ENCODE assay signal across 31 mouse cellular contexts in genomic region chr4:95270389-95270788, GRCm38 (mm10).
DNase-seq lines count a peak whose midpoint lies in the region; ATAC-seq and TF ChIP-seq lines count a peak whose summit lies in the region.
"Had no signal": no experiment of that assay in that cellular context is flagged by ENCODE, and none has a peak within 500 bp of the region (broad histone marks: within the 10 kb centered on the region; RNA-seq: fewer than 3 reads in every experiment).

No protein-coding gene starts in this region.

- no peak for TF ChIP-seq POLR2A in bone marrow macrophage, adult 2 months (IDR thresholded peaks at IDR 0.05; ENCODE audit: borderline replicate concordance, low read depth, low read length)

- no peak overlapping the region for H3K4me2 ChIP-seq in intestine, embryonic 14.5 days (ENCODE audit: low read length)
- no peak overlapping the region for H3K4me2 ChIP-seq in intestine, embryonic 15.5 days (replicated peaks)
- H3K4me2 ChIP-seq: forebrain, embryonic 13.5 days; heart, embryonic 11.5 days; hindbrain, embryonic 12.5 days; midbrain, embryonic 11.5 days; stomach, embryonic 15.5 days had no signal

- no peak overlapping the region for H3K4me3 ChIP-seq in intestine, embryonic 14.5 days (ENCODE audit: low read depth, low read length)
- H3K4me3 ChIP-seq in intestine, embryonic 15.5 days (replicated peaks): no peak overlapping the region
- H3K4me3 ChIP-seq in bone marrow macrophage, adult 2 months (ENCODE audit: insufficient read depth, low read length): no peak overlapping the region
- H3K4me3 ChIP-seq: forebrain, embryonic 13.5 days; hindbrain, embryonic 12.5 days; stomach, embryonic 15.5 days had no signal

- H3K4me1 ChIP-seq in intestine, embryonic 14.5 days (replicated peaks; ENCODE audit: control insufficient read depth, insufficient read depth, low read length): 0 out of 2 replicates have a peak, but pooled peaks cover 2% of the 10 kb centered on the region
- H3K4me1 ChIP-seq in intestine, embryonic 15.5 days (replicated peaks): no peaks in the 10 kb centered on the region
- peaks cover 11% of the 10 kb centered on the region for H3K4me1 ChIP-seq in bone marrow macrophage, adult 2 months (ENCODE audit: control insufficient read depth, insufficient read depth, low read length)
- H3K4me1 ChIP-seq: forebrain, embryonic 13.5 days; hindbrain, embryonic 12.5 days; stomach, embryonic 15.5 days had no signal

- no peak for ATAC-seq in intestine, embryonic 14.5 days (replicated peaks; ENCODE audit: low FRiP score, low TSS enrichment, low read depth)
- no peak for ATAC-seq in intestine, embryonic 15.5 days
- ATAC-seq in inflammation-experienced regulatory T-cells, adult 6 months: peak; percentile 68
- ATAC-seq: forebrain, embryonic 13.5 days; hindbrain, postnatal 0 days; Patski had no signal

- no peaks in the 10 kb centered on the region for H3K9me3 ChIP-seq in intestine, embryonic 14.5 days (ENCODE audit: control insufficient read depth, low read length)
- H3K9me3 ChIP-seq in intestine, embryonic 15.5 days: no peaks in the 10 kb centered on the region
- H3K9me3 ChIP-seq: forebrain, embryonic 13.5 days; hindbrain, embryonic 12.5 days; stomach, embryonic 15.5 days had no signal

- no peaks in the 10 kb centered on the region for H3K36me3 ChIP-seq in intestine, embryonic 14.5 days (ENCODE audit: control insufficient read depth, insufficient read depth, low read length)
- no peaks in the 10 kb centered on the region for H3K36me3 ChIP-seq in intestine, embryonic 15.5 days
- H3K36me3 ChIP-seq: hindbrain, embryonic 12.5 days; stomach, embryonic 15.5 days had no signal

- WGBS in intestine, embryonic 14.5 days: 65% methylated on average over 1 of the region's 1 CpGs
- 45% methylated on average over 1 of the region's 1 CpGs for WGBS in intestine, embryonic 15.5 days

- no peak overlapping the region for H3K27ac ChIP-seq in intestine, embryonic 14.5 days (ENCODE audit: low read depth)
- no peak overlapping the region for H3K27ac ChIP-seq in intestine, embryonic 15.5 days
- H3K27ac ChIP-seq in bone marrow macrophage, adult 2 months (ENCODE audit: insufficient read depth, low read depth, low read length): peak overlapping the region; percentile 1; the same call in 1 of the 2 replicates
- H3K27ac ChIP-seq: forebrain, embryonic 13.5 days; hindbrain, embryonic 12.5 days; hindbrain, postnatal 0 days; kidney, postnatal 0 days; liver, embryonic 14.5 days; macrophage; stomach, embryonic 15.5 days had no signal

- no peaks in the 10 kb centered on the region for H3K27me3 ChIP-seq in intestine, embryonic 14.5 days (replicated peaks; ENCODE audit: control insufficient read depth, insufficient read depth, low read length)
- no peaks in the 10 kb centered on the region for H3K27me3 ChIP-seq in intestine, embryonic 15.5 days (replicated peaks)
- H3K27me3 ChIP-seq: forebrain, embryonic 13.5 days; hindbrain, embryonic 12.5 days; Patski; stomach, embryonic 15.5 days had no signal

- H3K9ac ChIP-seq in intestine, embryonic 14.5 days (ENCODE audit: low read length): no peak overlapping the region
- H3K9ac ChIP-seq in intestine, embryonic 15.5 days: no peak overlapping the region
- H3K9ac ChIP-seq: forebrain, embryonic 13.5 days; hindbrain, embryonic 12.5 days; liver, embryonic 14.5 days; stomach, embryonic 15.5 days had no signal

- peak; percentile 46 for DNase-seq in intestine, embryonic 14.5 days (ENCODE audit: low spot score)
- DNase-seq in layer of hippocampus, adult 9-11 months: no peak
- DNase-seq in adrenal gland, adult 8-10 months: no peak
- no peak for DNase-seq in right cerebral cortex, postnatal 10 days (ENCODE audit: low spot score in 2 of 2)
- DNase-seq in layer of hippocampus, postnatal 14 days (ENCODE audit: low spot score in 2 of 2): no peak
- DNase-seq: adrenal gland, postnatal 25 days; cerebellum, adult 2 months; cerebellum, postnatal 14 days; gastrocnemius, postnatal 14 days; heart, adult 18-20 months; kidney, adult 2 months; kidney, postnatal 4 days; liver; lung, adult 2 months; lung, postnatal 10 days; retina, postnatal 1 day; right cerebral cortex, postnatal 25 days; thymus, postnatal 14 days had no signal

- TF ChIP-seq CTCF in bone marrow macrophage, adult 2 months (IDR thresholded peaks at IDR 0.05; ENCODE audit: low read depth, low read length): no peak
